Mouse (Mus musculus) telencephalon, adult 2 months (tissue): ENCODE results near the gene Mesp1.

Experiments used
- DNase-seq: peaks from one replicate; pipeline ENCODE4 v3.0.0-alpha.2; 2011; ENCODE audit warnings: low read depth, low spot score

Gene Mesp1

GRCm38 (mm10) chr7:79742277-79742658 lies 51.3 kb downstream of the Mesp1 start:
- DNase-seq: no peak
